Mouse (Mus musculus) CH12F3 (cell line): ENCODE data around the gene Eng.

Source experiments
- in situ Hi-C: fragments of 300-500 bp; cut with MboI; formaldehyde crosslinking; loops from 2 replicates; pipeline ENCODE4 v1.14.3; 2020; ENCODE audit warnings: low sequenced_read_pairs

Eng gene

DNA sequence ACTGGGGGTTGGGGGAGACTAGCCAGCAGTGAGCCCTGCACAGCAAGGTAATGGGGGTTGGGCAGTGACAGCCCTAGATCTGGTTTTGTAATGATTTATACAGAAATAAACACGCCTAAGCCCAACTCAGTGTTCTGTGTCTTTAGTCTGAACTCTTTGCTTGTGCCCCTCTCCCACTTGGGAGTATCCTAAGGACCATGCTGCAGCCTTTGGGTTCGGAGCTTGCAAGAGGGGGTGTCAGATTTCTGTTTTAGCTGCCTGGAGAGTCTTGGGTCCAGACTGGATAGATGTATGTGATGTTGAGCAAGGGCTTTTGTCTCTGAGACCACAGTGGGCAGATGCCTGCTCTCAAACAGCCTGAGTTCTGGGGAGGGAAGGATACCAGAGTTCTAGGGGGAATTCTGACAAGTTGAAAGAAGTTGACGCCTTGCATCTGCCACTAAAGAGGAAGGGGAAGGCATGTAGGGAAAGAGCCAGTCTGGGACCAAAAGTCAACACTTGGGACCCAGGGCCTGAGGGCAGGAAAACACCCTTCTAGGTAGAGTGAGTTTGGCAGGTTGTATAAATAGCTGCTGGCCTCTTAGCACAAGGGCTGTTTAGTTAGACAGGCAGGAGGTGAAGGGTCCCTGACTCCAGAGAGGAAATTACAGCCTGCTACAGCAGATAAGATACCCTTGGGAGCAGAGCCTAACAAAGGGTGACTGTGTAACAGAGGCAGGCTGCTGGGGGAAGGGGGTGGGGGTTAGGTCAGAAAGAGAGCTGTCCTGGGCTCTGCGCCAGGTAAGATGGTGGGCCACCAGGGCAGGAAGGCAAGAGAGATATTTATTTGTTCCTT is 25.5 kb upstream of the Eng start:
- in situ Hi-C loops = no loop called here

DNA sequence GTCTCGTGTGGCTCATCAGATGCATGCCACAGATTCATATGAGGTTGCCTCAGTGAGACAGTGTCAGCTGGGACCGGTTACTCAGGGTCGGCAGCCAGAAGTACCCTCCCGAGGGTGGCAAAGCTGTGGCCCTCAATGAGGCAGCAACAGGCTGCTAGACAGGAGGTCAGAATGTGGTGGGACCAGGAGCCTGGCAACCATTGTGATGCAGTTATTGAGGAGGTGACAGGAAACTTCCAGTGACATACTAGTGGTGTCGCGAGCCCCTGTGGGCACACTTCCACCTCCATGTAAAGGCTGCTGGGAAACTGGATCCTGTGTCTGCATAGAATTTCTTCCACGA is 24.9 kb upstream of the Eng start, which contains the start of gene Ak1:
Ak1 (plus strand) TSS at position 242 of the 343 bp plus-strand sequence.
- in situ Hi-C loops = no loop called here

DNA sequence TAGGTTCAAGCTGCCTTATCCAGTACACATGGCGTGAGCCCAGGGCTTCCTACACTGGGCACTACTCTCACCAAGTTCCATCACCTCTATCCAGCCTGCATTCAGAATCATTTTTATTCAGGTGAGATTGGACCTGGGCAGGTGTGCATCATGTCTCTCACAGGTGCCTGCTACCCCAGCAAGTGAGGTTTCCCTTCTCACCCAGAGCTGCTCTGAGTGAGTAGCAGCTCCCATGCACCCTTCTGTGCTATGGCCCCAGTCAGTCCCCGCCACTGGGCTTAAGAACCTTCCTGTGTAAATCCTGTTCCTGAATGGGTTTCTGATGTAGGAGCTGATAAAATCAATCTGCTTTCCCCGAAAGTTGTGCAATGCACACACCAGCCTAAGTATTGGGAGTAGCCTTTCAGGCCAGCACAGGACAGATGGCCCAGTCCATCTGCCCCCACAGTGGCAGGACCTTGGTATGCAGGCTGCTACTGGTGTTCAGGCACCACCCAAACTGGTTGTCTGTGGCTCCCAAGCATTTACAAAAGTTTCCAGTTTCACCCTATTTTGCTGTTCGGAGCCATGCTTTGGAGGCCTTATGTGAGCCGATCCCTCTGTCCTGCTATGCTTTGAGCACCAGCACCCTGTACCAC is 22.2 kb upstream of the Eng start:
- in situ Hi-C loops = no loop called here

DNA sequence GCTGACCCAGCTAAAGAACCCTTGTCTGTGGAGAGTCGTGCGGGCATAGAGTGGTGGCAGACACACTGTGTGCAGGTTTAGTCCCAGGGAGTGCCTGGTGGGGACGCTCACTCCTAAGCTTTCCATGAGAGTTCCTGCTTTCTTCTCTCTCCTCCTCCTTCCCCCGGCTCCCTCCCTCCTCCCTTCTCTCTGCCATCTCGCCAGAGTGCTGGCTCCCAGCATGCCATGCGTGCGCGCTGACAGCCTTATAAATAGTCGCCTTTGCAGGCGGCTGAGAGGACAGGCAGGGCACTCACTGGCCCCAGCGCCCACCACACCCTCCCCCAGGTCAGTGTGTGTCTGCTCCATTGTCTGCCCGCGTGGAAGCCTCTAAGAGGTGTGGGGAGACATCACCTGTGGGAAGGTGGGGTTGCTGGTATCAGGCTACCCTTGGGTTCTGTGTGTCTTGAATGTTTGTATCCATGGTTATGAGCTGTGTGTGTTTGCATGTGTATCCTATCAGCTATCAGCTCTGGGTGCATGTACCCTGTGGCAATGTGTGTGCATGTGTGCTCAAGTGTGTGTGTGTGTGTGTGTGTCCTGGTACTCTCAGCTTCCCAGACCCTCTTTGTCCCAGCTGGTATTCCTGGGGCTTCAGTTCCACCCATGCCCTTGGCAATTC is 21.1 kb upstream of the Eng start:
- in situ Hi-C loops = no loop called here

DNA sequence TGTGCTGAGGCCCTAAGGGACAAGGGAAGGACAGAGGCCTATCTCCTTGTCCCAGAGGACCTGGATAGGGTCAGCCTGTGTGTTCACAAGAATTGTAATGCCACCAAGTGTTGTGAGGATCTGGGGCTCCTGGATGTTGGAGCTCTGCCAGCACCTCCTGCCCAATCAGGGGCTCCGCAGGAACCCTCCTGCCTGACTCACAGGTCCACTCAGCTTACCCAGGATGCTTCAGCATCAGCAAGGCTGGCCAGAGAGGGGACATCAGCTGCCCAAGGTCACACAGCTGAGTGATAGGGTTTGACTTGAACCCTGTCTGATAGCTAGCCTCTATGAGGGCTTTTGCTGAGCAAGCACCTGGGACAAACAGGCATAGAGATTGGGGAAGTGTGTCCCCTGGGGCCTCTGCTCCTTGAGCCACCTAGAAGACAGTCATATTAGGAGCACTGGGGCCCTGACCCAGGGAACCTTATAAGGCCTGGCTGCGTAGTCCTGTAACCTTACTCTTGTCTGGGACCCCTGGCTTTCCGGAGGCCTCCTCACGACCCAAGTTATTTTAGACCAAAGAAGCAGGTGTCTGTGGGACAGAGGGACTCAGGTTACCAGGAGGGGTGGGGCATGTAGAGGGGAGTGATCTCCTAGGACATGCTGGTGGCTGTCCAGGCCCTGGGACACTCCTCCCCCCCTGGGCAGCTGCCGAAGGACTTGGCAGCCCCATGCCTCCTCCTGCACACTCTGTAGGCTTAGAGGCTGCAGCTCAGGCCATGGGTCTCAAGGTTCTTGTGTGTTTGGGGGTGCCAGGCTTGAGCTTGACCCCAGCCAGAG is 20.3 kb upstream of the Eng start:
- in situ Hi-C loops = no loop called here

DNA sequence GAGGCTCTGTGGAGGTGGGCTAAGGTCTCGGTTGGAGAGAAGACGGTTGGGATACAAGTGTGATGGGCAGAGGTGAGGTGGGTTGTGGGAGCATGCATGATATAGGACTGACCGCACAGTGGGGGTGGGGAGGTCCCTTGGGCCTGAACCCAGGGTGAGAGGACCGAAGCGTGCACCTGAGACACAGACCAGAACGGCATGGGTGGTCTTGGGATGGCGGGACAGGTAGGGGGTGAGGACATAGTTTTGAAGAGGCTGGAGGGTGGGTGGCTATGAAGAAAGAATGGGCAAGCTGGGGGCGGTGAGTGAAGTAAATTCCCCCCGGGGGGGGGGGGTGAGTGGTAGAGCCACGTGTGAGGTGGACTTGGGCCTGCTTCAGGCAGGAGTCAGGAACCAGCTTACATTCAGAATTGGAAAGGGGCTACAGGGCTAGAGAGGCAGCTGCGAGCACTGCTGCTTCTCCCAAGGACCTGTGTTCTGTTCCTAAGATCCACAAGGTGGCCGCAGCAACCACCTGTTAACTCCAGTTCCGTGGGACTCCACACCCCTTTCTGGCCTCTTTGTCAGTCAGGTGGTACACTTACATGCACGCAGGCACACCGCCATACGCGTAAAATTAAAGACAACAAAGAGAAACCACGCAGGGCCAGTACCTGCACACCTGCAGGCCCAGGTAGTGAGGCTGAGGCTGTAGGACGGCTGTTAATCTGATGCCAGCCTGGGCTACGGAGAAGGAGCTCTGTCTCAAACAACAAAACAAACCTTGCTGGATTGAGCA is 18.9 kb upstream of the Eng start:
- in situ Hi-C loops = no loop called here

DNA sequence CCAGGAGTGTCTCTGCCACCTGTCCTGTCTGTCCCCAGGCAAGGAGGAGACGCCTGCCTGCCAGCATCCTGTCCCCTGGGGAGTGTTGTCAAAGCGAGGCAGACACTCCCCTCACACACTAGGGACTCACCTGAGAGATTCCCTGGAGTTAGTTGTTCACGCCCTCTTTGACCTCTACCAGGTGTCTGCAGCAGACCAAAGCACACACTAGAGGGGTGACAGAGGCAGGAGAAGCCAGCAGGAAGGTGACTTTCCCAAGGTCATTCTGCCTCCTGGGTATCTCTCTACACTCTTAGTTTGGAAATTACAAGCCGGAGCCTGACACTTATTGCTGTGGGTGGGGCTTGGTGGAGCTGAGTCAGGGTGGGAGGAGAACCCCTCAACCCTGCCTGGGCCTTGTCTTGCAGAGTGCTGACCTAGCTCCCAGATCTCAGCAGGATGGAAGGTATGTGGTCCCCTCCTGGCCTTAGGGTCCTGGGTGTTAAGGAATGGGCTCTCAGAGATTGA is 18.3 kb upstream of the Eng start:
- in situ Hi-C loops = no loop called here

DNA sequence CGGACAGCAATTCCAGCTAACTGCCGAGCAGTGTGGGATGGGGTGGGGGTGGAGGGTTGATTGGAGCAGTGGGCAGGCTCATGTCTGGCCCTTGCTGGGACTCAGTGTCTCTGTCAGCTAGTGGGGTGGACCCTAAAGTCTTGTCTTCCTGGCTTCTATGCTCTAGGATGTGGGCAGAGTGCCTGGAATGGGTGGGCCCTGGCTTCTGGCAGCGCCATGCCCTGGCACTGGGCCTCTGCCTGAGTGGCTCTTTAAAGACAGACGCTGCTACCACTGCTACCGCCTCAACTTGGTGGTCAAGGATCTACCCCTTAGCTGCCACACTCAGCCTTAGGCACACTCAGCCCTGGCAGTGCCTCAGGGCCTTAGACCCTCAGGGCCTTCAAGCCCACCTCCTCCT is 17.7 kb upstream of the Eng start:
- in situ Hi-C loops = no loop called here

DNA sequence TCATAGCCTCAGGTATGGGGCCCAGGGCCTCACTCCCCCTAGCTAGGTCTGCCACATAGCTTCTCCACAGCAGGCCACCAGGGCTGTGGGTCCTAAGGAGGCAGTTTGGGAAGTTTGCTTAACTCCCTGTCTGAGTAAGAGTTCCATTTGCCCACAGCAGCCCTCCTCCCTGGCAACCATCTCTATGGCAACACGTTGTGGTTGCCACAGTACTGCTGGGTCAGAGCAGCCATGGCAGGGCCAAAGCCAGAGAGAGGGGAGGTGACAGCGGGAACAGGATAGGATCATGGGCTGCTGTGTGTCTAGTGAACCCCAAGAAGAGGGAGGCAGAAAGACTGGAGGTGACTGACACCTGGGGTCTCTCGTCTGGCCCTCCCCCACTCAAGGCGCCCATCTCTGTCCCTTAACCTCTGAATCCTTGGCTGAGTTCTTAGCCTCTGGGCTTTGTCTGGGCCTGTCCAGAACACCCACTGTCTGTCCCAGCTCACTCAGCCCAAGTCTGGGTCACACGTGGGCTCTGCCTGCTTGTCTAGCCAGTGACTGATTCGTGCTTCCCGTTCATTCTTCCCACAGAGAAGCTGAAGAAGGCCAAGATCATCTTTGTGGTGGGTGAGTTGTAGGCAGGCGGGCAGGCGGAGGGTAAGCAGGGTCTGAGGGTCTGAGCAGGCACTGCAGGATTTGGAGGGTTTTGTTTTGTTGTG is 17.0 kb upstream of the Eng start:
- in situ Hi-C loops = no loop called here

DNA sequence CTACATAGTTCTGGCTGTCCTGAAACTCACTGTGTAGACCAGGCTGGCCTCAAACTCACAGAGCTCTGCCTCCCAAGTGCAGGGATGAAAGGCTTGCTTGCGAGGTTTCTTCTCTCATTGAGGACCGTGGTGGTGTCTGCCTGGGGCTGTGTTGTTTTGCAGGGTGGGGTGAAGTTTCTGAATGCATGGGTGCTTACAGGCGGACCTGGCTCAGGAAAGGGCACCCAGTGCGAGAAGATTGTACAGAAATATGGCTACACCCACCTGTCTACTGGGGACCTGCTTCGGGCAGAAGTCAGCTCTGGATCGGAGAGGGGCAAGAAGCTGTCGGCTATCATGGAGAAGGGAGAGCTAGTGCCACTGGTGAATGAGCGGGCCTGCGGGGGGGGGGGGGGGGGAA is 16.4 kb upstream of the Eng start:
- in situ Hi-C loops = loop anchor here (5.0 kb wide), 1 partner anchor 52 kb away; no protein-coding TSS in a partner anchor

DNA sequence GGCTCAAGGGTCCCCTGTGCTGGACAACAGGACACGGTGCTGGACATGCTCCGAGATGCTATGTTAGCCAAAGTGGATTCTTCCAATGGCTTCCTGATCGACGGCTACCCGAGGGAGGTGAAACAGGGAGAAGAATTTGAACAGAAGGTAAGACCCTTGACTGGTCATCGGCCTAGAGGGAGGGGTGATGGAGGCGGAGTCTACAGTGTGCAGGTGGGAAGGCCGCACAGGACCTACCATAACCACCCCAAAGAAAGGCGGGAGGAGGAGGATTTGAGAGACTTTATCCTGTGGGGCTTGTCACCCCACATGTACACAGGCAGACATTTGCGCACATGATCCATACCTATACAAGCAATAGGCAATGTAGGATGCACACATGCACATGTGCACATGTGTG is 15.3 kb upstream of the Eng start:
- in situ Hi-C loops = loop anchor here (5.0 kb wide), 1 partner anchor 51 kb away; no protein-coding TSS in a partner anchor

DNA sequence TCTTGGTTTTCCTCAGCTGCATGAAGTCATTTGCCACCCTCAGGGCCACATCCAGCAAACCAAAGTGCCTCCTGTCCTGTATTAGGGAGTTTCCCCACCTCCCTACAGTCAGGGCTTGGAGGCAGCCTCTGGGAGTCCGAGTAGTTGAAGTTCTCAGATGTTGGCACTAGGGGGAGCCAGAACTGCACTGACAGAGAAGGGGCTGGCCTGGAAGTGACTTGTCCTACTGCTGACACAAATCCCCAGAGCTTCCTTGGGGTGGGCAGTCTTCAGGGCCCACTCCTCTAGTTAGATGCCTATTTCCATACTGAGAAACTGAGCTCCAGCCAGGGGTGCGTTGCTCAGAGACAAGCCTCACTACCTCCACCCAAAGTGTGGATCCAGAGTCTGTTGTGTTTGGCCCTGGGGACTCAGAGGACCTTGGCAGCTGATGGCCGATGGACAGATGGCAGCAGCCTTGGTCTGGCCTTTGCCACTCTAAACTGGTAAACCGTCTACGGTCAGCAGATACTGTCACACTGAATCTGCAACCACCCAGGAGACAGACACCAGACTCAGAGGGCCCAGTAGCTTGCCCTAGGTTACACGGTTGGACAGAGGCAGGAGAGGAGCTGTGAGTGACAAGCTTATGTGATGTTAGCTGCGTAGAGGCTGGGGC is 14.5 kb upstream of the Eng start:
- in situ Hi-C loops = loop anchor here (5.0 kb wide), 1 partner anchor 50 kb away; no protein-coding TSS in a partner anchor

DNA sequence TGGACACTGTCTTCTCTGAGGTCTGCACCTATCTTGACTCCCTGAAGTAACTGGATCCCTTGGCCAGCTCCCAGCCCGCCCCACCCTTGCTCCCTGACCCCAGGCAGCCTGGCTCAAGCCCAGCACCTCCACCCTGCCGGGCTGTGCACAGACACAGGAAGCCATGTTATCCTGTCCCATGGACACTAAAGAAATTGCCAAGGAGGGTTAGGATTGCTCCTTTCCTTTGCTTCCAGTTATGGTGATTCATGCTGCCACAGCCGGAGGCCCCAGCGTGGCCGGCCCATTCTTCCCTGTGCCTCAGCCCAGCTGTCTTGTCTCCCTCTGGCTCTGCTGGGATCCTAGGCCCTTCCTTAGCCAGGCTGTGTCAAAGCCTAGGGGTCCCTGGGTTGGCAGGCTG is 12.7 kb upstream of the Eng start:
- in situ Hi-C loops = loop anchor here (5.0 kb wide), 1 partner anchor 49 kb away; no protein-coding TSS in a partner anchor

DNA sequence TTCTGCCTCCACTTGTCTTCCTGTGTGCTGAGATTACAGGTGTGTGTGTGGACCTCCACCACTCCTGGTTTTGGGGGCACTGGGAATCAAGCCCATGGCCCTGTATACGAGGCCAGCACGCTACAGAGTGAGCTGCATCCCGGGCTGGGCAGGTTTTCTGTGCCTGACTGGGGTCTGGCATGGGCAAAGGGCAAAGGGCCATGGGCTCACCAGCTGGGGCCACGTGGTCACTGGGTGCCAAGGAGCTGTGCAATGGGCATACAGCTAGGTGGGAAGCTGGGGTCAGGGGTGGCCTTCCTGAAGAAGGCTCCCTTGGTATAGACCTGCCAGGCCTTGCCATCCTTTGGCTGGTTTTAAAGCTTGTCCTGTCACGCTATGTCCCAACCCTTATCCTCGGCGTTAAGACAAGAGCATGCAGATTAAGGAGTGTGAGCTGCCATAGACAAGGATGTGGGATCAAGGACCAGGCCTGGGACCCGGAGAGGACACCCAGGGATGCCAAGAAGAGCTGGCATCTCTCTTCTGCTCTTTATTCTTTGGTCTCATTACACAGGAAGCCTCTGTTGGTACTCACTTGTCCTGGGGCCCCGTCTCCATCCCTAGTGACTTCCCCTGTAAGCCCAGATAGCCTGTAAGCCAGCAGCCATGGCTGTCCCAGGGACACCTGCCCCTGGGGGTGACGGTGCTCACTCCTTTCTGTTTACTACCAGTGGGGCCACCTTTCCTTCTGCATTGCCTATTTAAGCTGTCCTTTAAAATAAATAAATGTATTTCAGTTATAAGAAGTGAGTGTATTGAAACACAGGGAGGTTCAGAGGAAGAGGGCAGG is 11.9 kb upstream of the Eng start:
- in situ Hi-C loops = loop anchor here (5.0 kb wide), 1 partner anchor 48 kb away; no protein-coding TSS in a partner anchor

DNA sequence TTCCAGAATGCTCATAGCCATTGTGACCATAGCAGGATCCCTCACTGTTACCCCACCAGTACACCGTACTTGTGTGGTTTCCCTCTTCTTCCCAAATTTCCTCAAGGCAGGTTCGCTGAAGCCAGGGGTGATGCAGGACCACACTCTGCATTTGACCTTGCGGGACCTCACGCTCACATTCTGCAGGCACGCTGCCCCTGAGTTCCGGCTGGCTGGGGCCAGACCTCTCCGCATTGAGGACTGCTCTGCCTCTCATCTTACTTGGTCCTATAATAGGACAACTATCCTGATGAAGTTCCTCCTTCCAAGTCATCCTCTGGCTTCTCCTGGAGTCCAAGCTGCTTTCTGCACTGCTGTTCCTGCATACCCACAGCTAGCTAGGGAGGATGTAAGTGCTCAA is 9.8 kb upstream of the Eng start:
- in situ Hi-C loops = no loop called here

DNA sequence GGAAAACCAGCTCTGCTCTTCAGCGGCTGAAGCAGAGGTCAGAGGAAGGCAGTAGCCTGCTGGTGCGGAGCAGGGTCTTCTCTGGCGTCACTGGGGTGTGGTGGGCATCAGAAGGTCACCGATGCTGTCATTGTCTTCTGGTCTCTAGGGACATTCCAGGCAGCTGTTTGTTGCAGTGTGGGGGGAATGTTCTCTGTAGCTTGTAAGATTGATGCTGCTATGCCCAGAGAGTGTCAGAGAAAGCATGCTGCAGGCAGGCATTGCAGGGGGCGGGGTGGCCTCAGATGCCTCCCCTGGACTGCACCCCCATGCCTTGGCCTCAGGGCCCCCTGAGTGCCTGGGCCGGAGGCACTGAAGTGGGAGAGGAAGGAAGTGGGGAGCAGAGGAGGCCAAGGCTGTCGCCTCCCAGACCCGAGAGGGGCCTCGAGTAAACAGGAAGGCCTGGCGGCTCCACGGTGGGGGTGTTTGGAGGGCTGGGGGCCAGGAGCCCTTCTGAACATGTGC is 8.6 kb upstream of the Eng start:
- in situ Hi-C loops = no loop called here

DNA sequence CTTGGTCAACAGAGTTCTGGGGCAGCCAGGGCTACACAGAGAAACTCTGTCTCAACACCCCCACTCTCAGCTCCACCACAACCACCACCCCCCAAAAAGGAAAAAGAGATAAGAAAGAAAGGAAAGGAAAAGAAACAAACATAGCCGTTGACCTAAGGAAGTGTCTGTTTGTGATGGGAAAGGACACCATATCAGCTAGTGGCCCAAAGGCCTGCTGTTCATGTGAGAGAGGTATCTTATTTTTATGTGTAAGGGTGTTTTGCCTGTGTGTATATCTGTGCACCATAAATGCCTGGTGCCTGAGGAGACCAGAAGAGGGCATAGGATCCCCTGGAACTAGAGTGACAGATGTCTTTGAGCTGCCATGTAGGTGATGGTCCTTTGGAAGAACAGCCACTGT is 6.8 kb upstream of the Eng start:
- in situ Hi-C loops = no loop called here

DNA sequence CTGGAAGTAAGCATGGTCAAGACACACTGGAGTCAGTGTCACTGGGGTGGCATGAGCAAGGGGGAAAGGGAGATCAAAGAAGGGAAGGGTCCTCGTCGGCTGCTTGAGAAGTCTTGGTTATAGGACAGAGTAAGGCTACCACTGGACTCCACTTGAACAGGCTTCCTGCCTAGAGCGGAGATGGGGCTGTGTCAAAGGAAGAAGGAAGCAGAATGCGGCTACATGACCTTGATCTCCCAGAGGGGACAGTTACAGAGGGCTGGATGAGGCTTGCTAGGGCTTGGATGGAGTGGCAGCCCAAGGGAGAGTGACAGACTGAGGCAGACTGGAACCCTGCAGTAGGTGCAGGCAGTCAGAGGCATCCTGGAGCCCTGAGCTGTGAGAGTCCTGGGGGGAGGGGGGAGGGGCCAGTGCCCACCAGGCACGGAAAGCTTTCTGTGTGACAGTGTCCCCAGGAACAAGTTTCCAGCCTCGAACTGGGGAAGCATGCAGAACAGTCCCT is 5.8 kb upstream of the Eng start:
- in situ Hi-C loops = no loop called here
